Mouse (Mus musculus): ENCODE results near the gene Esr1. TPM values are rescaled to one million over a fixed set of nuclear protein-coding genes. Genes with fewer than 3 reads are reported as not detected.

Esr1 gene
- polyA plus RNA-seq, 1 experiment = 0.54 TPM

DNA sequence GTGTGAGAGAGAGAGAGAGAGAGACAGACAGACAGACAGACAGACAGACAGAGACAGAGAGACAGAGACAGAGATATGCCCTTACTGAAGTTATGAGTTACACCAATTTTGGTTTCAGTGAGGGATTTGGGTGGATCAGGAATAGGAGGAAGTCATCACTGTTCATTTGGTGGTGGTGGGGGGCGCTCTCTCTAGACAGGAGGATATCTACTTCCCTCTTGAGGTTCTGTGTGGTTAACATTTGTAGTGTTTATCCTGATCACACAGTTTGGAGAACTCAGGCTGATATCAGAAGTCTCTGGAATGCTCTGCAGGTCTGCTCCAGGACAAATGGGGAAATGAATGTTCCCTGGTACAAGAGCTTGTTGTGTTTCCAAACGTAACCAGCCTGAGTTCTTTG is 312.2 kb downstream of the Esr1 start:
- Histone ChIP-seq H3K27ac (ENCODE audit: insufficient read depth, low read length) (no peak overlapping the region), H3K4me3 (replicated peaks; ENCODE audit: insufficient read depth, low read depth, low read length) (no peak overlapping the region), H3K4me1 (ENCODE audit: control insufficient read depth, insufficient read depth, low read length) (no peaks in the 10 kb centered on the region), H3K27me3 (ENCODE audit: control insufficient read depth, insufficient read depth, low read length) (no peaks in the 10 kb centered on the region)
- TF ChIP-seq CTCF (IDR thresholded peaks at IDR 0.05; ENCODE audit: borderline replicate concordance, insufficient read depth, low read depth, low read length) (no peak), POLR2A (IDR thresholded peaks at IDR 0.05; ENCODE audit: borderline replicate concordance, insufficient read depth, low read length) (no peak)
- WGBS = 80% methylated on average over 2 of the region's 2 CpGs
- no peak for DNase-seq

DNA sequence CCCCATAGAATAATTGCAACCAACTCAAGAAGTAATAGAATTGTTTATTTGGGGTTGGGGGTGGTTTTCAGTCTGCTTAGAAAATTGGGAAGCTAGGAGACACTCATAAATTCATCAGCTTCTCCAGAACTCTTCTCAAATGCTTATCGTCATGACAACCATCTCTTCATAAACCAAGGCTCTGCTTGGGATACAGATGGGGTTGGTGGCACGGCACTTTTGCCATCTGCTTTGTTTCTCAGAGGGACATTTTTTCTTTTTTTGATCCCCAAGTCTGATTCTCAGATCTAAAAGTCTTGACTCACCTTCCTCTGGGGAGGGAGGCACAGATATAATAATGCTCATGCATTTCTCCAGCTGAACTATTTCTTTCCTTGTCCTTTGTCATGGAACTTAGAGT is 313.0 kb downstream of the Esr1 start:
- no peak for DNase-seq
- TF ChIP-seq POLR2A (IDR thresholded peaks at IDR 0.05; ENCODE audit: borderline replicate concordance, insufficient read depth, low read length) (no peak), CTCF (IDR thresholded peaks at IDR 0.05; ENCODE audit: borderline replicate concordance, insufficient read depth, low read depth, low read length) (no peak)
- Histone ChIP-seq H3K27me3 (ENCODE audit: control insufficient read depth, insufficient read depth, low read length) (no peaks in the 10 kb centered on the region), H3K4me1 (ENCODE audit: control insufficient read depth, insufficient read depth, low read length) (no peaks in the 10 kb centered on the region), H3K4me3 (replicated peaks; ENCODE audit: insufficient read depth, low read depth, low read length) (no peak overlapping the region), H3K27ac (ENCODE audit: insufficient read depth, low read length) (no peak overlapping the region)
- WGBS = 34% methylated on average over 2 of the region's 2 CpGs

- TF ChIP-seq CTCF (IDR thresholded peaks at IDR 0.05; ENCODE audit: borderline replicate concordance, insufficient read depth, low read depth, low read length) (no peak), POLR2A (IDR thresholded peaks at IDR 0.05; ENCODE audit: borderline replicate concordance, insufficient read depth, low read length) (no peak)
- Histone ChIP-seq H3K27ac (ENCODE audit: insufficient read depth, low read length) (no peak overlapping the region), H3K27me3 (ENCODE audit: control insufficient read depth, insufficient read depth, low read length) (no peaks in the 10 kb centered on the region), H3K4me1 (ENCODE audit: control insufficient read depth, insufficient read depth, low read length) (no peaks in the 10 kb centered on the region), H3K4me3 (replicated peaks; ENCODE audit: insufficient read depth, low read depth, low read length) (no peak overlapping the region)
- DNase-seq = no peak
- 72% methylated on average over 5 of the region's 5 CpGs for WGBS
Measured at GRCm38 (mm10) chr10:4943148-4943547, 331.8 kb downstream of the Esr1 start.

DNA sequence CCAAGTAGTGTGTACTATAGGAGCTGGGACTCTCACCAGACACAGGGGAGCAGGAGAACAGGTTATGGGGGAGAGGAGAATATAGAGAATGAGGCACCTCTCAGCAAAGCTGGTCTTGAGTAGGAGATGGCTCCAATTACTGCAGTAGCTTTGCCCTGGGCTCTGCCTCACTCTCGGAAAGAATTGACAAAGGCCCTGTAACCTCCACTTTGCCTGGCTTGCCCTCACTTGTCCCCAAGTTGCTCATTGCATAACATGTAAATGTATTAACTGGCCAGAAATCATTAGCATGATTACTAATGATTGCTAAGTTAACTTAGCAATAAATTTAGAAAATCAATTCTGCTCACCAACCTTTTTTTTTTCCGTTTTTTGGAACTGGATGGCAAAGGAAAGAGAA is 333.3 kb downstream of the Esr1 start:
- Histone ChIP-seq H3K27ac (ENCODE audit: insufficient read depth, low read length) (no peak overlapping the region), H3K4me3 (replicated peaks; ENCODE audit: insufficient read depth, low read depth, low read length) (no peak overlapping the region), H3K27me3 (ENCODE audit: control insufficient read depth, insufficient read depth, low read length) (no peaks in the 10 kb centered on the region), H3K4me1 (ENCODE audit: control insufficient read depth, insufficient read depth, low read length) (no peaks in the 10 kb centered on the region)
- no peak for DNase-seq
- no peak for TF ChIP-seq POLR2A (IDR thresholded peaks at IDR 0.05; ENCODE audit: borderline replicate concordance, insufficient read depth, low read length)
- 90% methylated on average over 2 of the region's 2 CpGs for WGBS

GRCm38 (mm10) chr10:4965768-4966167 is 354.4 kb downstream of the Esr1 start:
- Histone ChIP-seq H3K4me3 (replicated peaks; ENCODE audit: insufficient read depth, low read depth, low read length) (no peak overlapping the region), H3K27me3 (ENCODE audit: control insufficient read depth, insufficient read depth, low read length) (no peaks in the 10 kb centered on the region), H3K4me1 (ENCODE audit: control insufficient read depth, insufficient read depth, low read length) (peaks cover 2% of the 10 kb centered on the region; the same call in 1 of the 2 replicates), H3K27ac (ENCODE audit: insufficient read depth, low read length) (no peak overlapping the region)
- 8% methylated on average over 1 of the region's 1 CpGs for WGBS
- DNase-seq = peak in 1 of 2 experiments; percentile 9
- TF ChIP-seq CTCF (IDR thresholded peaks at IDR 0.05; ENCODE audit: borderline replicate concordance, insufficient read depth, low read depth, low read length) = no peak
- no peak for TF ChIP-seq POLR2A (IDR thresholded peaks at IDR 0.05; ENCODE audit: borderline replicate concordance, insufficient read depth, low read length)

DNA sequence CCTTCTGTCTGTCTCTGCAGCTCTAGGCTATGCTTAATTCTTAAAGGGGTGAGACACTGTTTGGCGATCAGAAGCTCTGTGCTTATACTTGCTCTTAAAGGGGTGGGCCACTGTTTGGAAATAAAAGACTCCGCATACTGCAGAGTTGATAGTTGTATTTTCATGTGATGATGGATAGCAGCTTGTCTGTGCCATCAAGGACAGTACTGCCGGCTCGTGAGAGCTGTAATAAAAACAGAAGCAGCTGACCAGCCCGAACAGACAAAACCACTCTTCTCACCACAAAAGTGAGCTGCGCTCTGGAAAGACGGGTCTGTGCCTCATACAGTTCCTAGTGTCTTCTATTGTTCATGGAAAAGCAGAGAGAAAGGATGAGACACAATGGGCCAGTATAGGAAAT is 359.8 kb downstream of the Esr1 start:
- DNase-seq = no peak
- Histone ChIP-seq H3K27me3 (ENCODE audit: control insufficient read depth, insufficient read depth, low read length) (no peaks in the 10 kb centered on the region), H3K27ac (ENCODE audit: insufficient read depth, low read length) (no peak overlapping the region), H3K4me3 (replicated peaks; ENCODE audit: insufficient read depth, low read depth, low read length) (no peak overlapping the region), H3K4me1 (ENCODE audit: control insufficient read depth, insufficient read depth, low read length) (peaks cover under 1% of the 10 kb centered on the region; the same call in 1 of the 2 replicates)
- TF ChIP-seq POLR2A (IDR thresholded peaks at IDR 0.05; ENCODE audit: borderline replicate concordance, insufficient read depth, low read length) = no peak
- TF ChIP-seq CTCF (IDR thresholded peaks at IDR 0.05; ENCODE audit: borderline replicate concordance, insufficient read depth, low read depth, low read length) = no peak
- 84% methylated on average over 7 of the region's 7 CpGs for WGBS

DNA sequence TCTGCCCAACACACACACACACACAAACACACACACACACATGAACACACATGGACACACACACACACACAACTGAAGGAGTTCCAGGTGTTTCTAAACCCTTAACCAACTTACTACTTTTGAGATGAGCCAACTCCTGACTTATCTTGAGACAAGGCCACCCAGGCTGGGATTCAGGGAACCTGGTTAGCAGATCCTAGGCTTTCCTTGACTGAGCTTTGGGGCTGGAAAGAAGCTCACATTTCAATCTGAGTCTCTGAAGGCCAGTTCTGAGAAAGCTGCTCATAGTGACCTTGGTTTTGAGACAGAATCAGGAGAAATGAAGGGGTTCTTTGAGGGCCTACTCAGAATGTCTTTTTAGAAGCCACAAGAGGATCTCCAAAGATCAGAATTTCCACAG is 360.2 kb downstream of the Esr1 start:
- Histone ChIP-seq H3K27ac (ENCODE audit: insufficient read depth, low read length) (no peak overlapping the region), H3K27me3 (ENCODE audit: control insufficient read depth, insufficient read depth, low read length) (no peaks in the 10 kb centered on the region), H3K4me1 (ENCODE audit: control insufficient read depth, insufficient read depth, low read length) (no peaks in the 10 kb centered on the region), H3K4me3 (replicated peaks; ENCODE audit: insufficient read depth, low read depth, low read length) (no peak overlapping the region)
- no peak for DNase-seq
- no peak for TF ChIP-seq CTCF (IDR thresholded peaks at IDR 0.05; ENCODE audit: borderline replicate concordance, insufficient read depth, low read depth, low read length)
- no peak for TF ChIP-seq POLR2A (IDR thresholded peaks at IDR 0.05; ENCODE audit: borderline replicate concordance, insufficient read depth, low read length)

GRCm38 (mm10) chr10:4972026-4972425 is 360.6 kb downstream of the Esr1 start:
- 11% methylated on average over 2 of the region's 2 CpGs for WGBS
- TF ChIP-seq CTCF (IDR thresholded peaks at IDR 0.05; ENCODE audit: borderline replicate concordance, insufficient read depth, low read depth, low read length) (no peak), POLR2A (IDR thresholded peaks at IDR 0.05; ENCODE audit: borderline replicate concordance, insufficient read depth, low read length) (no peak)

More at GRCm38 (mm10) chr10:4972026-4972425, 360.6 kb downstream of the Esr1 start:
- Histone ChIP-seq H3K27me3 (ENCODE audit: control insufficient read depth, insufficient read depth, low read length) (no peaks in the 10 kb centered on the region), H3K4me1 (ENCODE audit: control insufficient read depth, insufficient read depth, low read length) (no peaks in the 10 kb centered on the region), H3K27ac (ENCODE audit: insufficient read depth, low read length) (no peak overlapping the region), H3K4me3 (replicated peaks; ENCODE audit: insufficient read depth, low read depth, low read length) (no peak overlapping the region)
- DNase-seq = no peak
